Mouse (Mus musculus) MEL (cell line): ENCODE results near the gene 1700013G24Rik. TPM values are rescaled to one million over a fixed set of nuclear protein-coding genes. Genes with fewer than 3 reads are reported as not detected.

Experiments
- DNase-seq: peaks from one replicate; pipeline ENCODE4 v3.0.0; 2011; ENCODE audit warnings: low read depth, low spot score
- H3K27ac ChIP-seq: 2 replicates; pipeline ENCODE4 v1.5.1; 2012; ENCODE audit warnings: low read depth, mild to moderate bottlenecking, control low read depth, low read length, moderate library complexity; ENCODE audit not compliant: control insufficient read depth
- H3K27me3 ChIP-seq, 2 experiments: fragments of 150-350 bp in 1 of 2; sonication (generic) in 1 of 2; 2 replicates each; pipeline ENCODE4 v1.6.1; 2012; ENCODE audit warnings: low read length in 2 of 2, mild to moderate bottlenecking in 2 of 2, improper control_type of control experiment in 1 of 2, moderate library complexity in 1 of 2; ENCODE audit not compliant: insufficient read depth in 2 of 2, control insufficient read depth in 1 of 2
- H3K36me3 ChIP-seq, 2 experiments: 2 replicates each; pipeline ENCODE4 v1.6.1; 2012 to 2014; ENCODE audit warnings: low read length in 2 of 2, improper control_type of control experiment in 1 of 2, inconsistent platforms in 1 of 2, mild to moderate bottlenecking in 1 of 2; ENCODE audit not compliant: insufficient read depth in 2 of 2, control insufficient read depth in 1 of 2
- H3K4me1 ChIP-seq, 2 experiments: fragments of 150-350 bp in 1 of 2; sonication (generic) in 1 of 2; 2 replicates each; pipeline ENCODE4 v1.6.1; 2012; ENCODE audit warnings: low read length in 2 of 2, improper control_type of control experiment in 1 of 2, mild to moderate bottlenecking in 1 of 2; ENCODE audit not compliant: insufficient read depth in 2 of 2, control insufficient read depth in 1 of 2
- H3K4me3 ChIP-seq, 2 experiments: fragments of 150-350 bp in 1 of 2; sonication (generic) in 1 of 2; 2 replicates each; pipeline ENCODE4 v1.5.1; 2012; ENCODE audit warnings: low read depth in 2 of 2, low read length in 2 of 2, mild to moderate bottlenecking in 2 of 2, moderate library complexity in 2 of 2, control low read depth in 1 of 2, improper control_type of control experiment in 1 of 2; ENCODE audit not compliant: control insufficient read depth in 1 of 2, insufficient read depth in 1 of 2
- H3K79me2 ChIP-seq: 2 replicates; pipeline ENCODE4 v1.6.1; 2012; ENCODE audit warnings: mild to moderate bottlenecking, low read length, moderate library complexity; ENCODE audit not compliant: control insufficient read depth, poor library complexity, insufficient read depth
- H3K9ac ChIP-seq: 2 replicates; pipeline ENCODE4 v1.6.1; 2012; ENCODE audit warnings: low read depth, mild to moderate bottlenecking, control low read depth, low read length, moderate library complexity; ENCODE audit not compliant: control insufficient read depth, poor library complexity, severe bottlenecking
- H3K9me3 ChIP-seq: fragments of 150-350 bp; sonication (generic); replicated peaks from 2 replicates; pipeline ENCODE4 v1.6.1; 2012; ENCODE audit warnings: mild to moderate bottlenecking, low read length, improper control_type of control experiment, moderate library complexity; ENCODE audit not compliant: insufficient read depth
- CHD1 ChIP-seq: IDR thresholded peaks from 2 replicates; pipeline ENCODE4 v1.6.1; 2012; ENCODE audit warnings: low read depth, mild to moderate bottlenecking, inconsistent platforms, low read length, improper control_type of control experiment
- CHD2 ChIP-seq: IDR thresholded peaks from 2 replicates; pipeline ENCODE4 v1.6.1; 2011; ENCODE audit warnings: low read length, improper control_type of control experiment
- CTCF ChIP-seq, 3 experiments: IDR thresholded peaks in 2 of 3; conservative IDR thresholded peaks in 1 of 3; 2 replicates each; pipeline ENCODE4 v1.5.1; 2011 to 2012; ENCODE audit warnings: low read length in 3 of 3, low read depth in 2 of 3, mild to moderate bottlenecking in 2 of 3, improper control_type of control experiment in 1 of 3, inconsistent platforms in 1 of 3, mixed read lengths in 1 of 3, moderate library complexity in 1 of 3; ENCODE audit not compliant: control insufficient read depth in 1 of 3, insufficient read depth in 1 of 3, poor library complexity in 1 of 3, severe bottlenecking in 1 of 3
- ETS1 ChIP-seq: IDR thresholded peaks from 2 replicates; pipeline ENCODE4 v1.6.1; 2012; ENCODE audit warnings: low read depth, mild to moderate bottlenecking, inconsistent platforms, low read length, improper control_type of control experiment, moderate library complexity
- GATA1 ChIP-seq: IDR thresholded peaks from 2 replicates; pipeline ENCODE4 v1.6.1; 2011; ENCODE audit warnings: low read depth, low read length, improper control_type of control experiment
- HCFC1 ChIP-seq: IDR thresholded peaks from 2 replicates; pipeline ENCODE4 v1.6.1; 2012; ENCODE audit warnings: low read depth, mild to moderate bottlenecking, inconsistent platforms, low read length, improper control_type of control experiment, moderate library complexity
- JUND ChIP-seq: IDR thresholded peaks from 2 replicates; pipeline ENCODE4 v1.6.1; 2011; ENCODE audit warnings: low read depth, mild to moderate bottlenecking, improper control_type of control experiment, low read length
- KAT2A ChIP-seq: conservative IDR thresholded peaks from 2 replicates; pipeline ENCODE4 v1.6.1; 2012; ENCODE audit warnings: low read depth, low read length, improper control_type of control experiment, inconsistent platforms
- MAFK ChIP-seq: IDR thresholded peaks from 2 replicates; pipeline ENCODE4 v1.6.1; 2011; ENCODE audit warnings: low read depth, mild to moderate bottlenecking, low read length, improper control_type of control experiment, borderline replicate concordance
- MAX ChIP-seq: IDR thresholded peaks from 2 replicates; pipeline ENCODE4 v1.6.1; 2011; ENCODE audit warnings: low read length, improper control_type of control experiment
- MXI1 ChIP-seq: IDR thresholded peaks from 2 replicates; pipeline ENCODE4 v1.6.1; 2011; ENCODE audit warnings: mild to moderate bottlenecking, low read depth, low read length, improper control_type of control experiment
- MYB ChIP-seq: IDR thresholded peaks from 2 replicates; pipeline ENCODE4 v1.6.1; 2011; ENCODE audit warnings: mild to moderate bottlenecking, low read depth, low read length, improper control_type of control experiment
- POLR2A ChIP-seq, 2 experiments: IDR thresholded peaks; 2 replicates each; pipeline ENCODE4 v1.6.1; 2011 to 2012; ENCODE audit warnings: low read length in 2 of 2, mild to moderate bottlenecking in 2 of 2, control low read depth in 1 of 2, improper control_type of control experiment in 1 of 2, low read depth in 1 of 2, moderate library complexity in 1 of 2; ENCODE audit not compliant: control insufficient read depth in 1 of 2, insufficient read depth in 1 of 2, poor library complexity in 1 of 2
- POLR2AphosphoS2 ChIP-seq: IDR thresholded peaks from 2 replicates; pipeline ENCODE4 v1.6.1; 2011; ENCODE audit warnings: low read length, improper control_type of control experiment
- POLR2AphosphoS5 ChIP-seq: IDR thresholded peaks from 2 replicates; pipeline ENCODE4 v1.6.1; 2012; ENCODE audit warnings: low read depth, borderline replicate concordance, mild to moderate bottlenecking, inconsistent platforms, low read length, moderate library complexity, mixed read lengths
- SIN3A ChIP-seq: IDR thresholded peaks from 2 replicates; pipeline ENCODE4 v1.6.1; 2012; ENCODE audit warnings: low read length, improper control_type of control experiment, inconsistent platforms
- TAL1 ChIP-seq: IDR thresholded peaks from 2 replicates; pipeline ENCODE4 v1.6.1; 2012; ENCODE audit warnings: mild to moderate bottlenecking, inconsistent platforms, low read length, moderate library complexity, mixed read lengths
- TBP ChIP-seq: IDR thresholded peaks from 2 replicates; pipeline ENCODE4 v1.8.0; 2011; ENCODE audit warnings: low read depth, low read length, improper control_type of control experiment
- USF1 ChIP-seq: IDR thresholded peaks from 2 replicates; pipeline ENCODE4 v1.6.1; 2014; ENCODE audit warnings: low read depth, mild to moderate bottlenecking, inconsistent platforms, low read length, improper control_type of control experiment, moderate library complexity
- ZC3H11A ChIP-seq: IDR thresholded peaks from 2 replicates; pipeline ENCODE4 v1.6.1; 2012; ENCODE audit warnings: low read depth, mild to moderate bottlenecking, inconsistent platforms, low read length, improper control_type of control experiment
- polyA plus RNA-seq, 2 experiments: library from polyadenylated mRNA; stranded (reverse) in 1 of 2; unstranded in 1 of 2; fragments of >175 nt in 1 of 2; fragments of >200 nt in 1 of 2; gene quantifications; 2 replicates each; pipeline versions ENCODE4 v1.2.1 to v1.2.4; 2012; ENCODE audit warnings: low replicate concordance in 2 of 2, low read depth in 1 of 2; ENCODE audit not compliant: insufficient read length in 2 of 2, insufficient read depth in 1 of 2, missing spikeins in 1 of 2
- total RNA-seq: library from RNA; depleted of rRNA; stranded (reverse); fragments of 300-350 nt; gene quantifications from 2 replicates; pipeline ENCODE4 v1.2.3, GENCODE M21; 2012

Gene 1700013G24Rik
- total and polyA plus RNA-seq, 3 experiments, result not detected

GRCm38 (mm10) chr4:137489996-137490395, 36.9 kb downstream of the 1700013G24Rik start:
- no peak for DNase-seq
- Histone ChIP-seq H3K9ac (no peak overlapping the region), H3K79me2 (no peaks in the 10 kb centered on the region), H3K36me3 (no peaks in the 10 kb centered on the region), H3K27ac (no peak overlapping the region), H3K9me3 (no peaks in the 10 kb centered on the region), H3K27me3 (no peaks in the 10 kb centered on the region), H3K4me1 (no peaks in the 10 kb centered on the region), H3K4me3 (no peak overlapping the region)
- TF ChIP-seq MAFK (no peak), GATA1 (no peak), CHD2 (no peak), ZC3H11A (no peak), HCFC1 (no peak), POLR2AphosphoS5 (no peak), MXI1 (no peak), KAT2A (no peak), USF1 (no peak), JUND (no peak), MYB (no peak)

- no peaks in the 10 kb centered on the region for H3K79me2 ChIP-seq
- no peak overlapping the region for H3K9ac ChIP-seq
- no peak for TF ChIP-seq ETS1
- TF ChIP-seq MAX, result no peak
- no peak for TF ChIP-seq HCFC1
- no peak for TF ChIP-seq TAL1
- no peak for TF ChIP-seq USF1
- TF ChIP-seq MXI1, result no peak
- no peak for TF ChIP-seq JUND
- no peak for TF ChIP-seq POLR2A (IDR thresholded peaks at IDR 0.05; ENCODE audit: control insufficient read depth in 1 of 2, insufficient read depth in 1 of 2, low read depth in 1 of 2, low read length in 2 of 2, poor library complexity in 1 of 2)
- no peak for TF ChIP-seq SIN3A
- TF ChIP-seq POLR2AphosphoS2, result no peak
- TF ChIP-seq TBP, result no peak
- TF ChIP-seq CTCF (IDR thresholded peaks at IDR 0.05 in 2 of 3, conservative IDR thresholded peaks at IDR 0.05 in 1 of 3; ENCODE audit: control insufficient read depth in 1 of 3, insufficient read depth in 1 of 3, low read depth in 2 of 3, low read length in 3 of 3, poor library complexity in 1 of 3, severe bottlenecking in 1 of 3), result no peak
- TF ChIP-seq KAT2A, result no peak
- no peak for TF ChIP-seq CHD1
- no peak for TF ChIP-seq CHD2
- TF ChIP-seq ZC3H11A, result no peak
- TF ChIP-seq POLR2AphosphoS5, result no peak
- TF ChIP-seq, all 39 proteins: peak for 0
- no peaks in the 10 kb centered on the region for H3K9me3 ChIP-seq
- H3K4me3 ChIP-seq, result no peak overlapping the region
- H3K36me3 ChIP-seq, result no peaks in the 10 kb centered on the region
- no peak for DNase-seq
- H3K27ac ChIP-seq, result no peak overlapping the region
- no peaks in the 10 kb centered on the region for H3K4me1 ChIP-seq
- no peaks in the 10 kb centered on the region for H3K27me3 ChIP-seq
Observed at GRCm38 (mm10) chr4:137492563-137492962, 39.5 kb downstream of the 1700013G24Rik start.
